In the genomic region with DNA sequence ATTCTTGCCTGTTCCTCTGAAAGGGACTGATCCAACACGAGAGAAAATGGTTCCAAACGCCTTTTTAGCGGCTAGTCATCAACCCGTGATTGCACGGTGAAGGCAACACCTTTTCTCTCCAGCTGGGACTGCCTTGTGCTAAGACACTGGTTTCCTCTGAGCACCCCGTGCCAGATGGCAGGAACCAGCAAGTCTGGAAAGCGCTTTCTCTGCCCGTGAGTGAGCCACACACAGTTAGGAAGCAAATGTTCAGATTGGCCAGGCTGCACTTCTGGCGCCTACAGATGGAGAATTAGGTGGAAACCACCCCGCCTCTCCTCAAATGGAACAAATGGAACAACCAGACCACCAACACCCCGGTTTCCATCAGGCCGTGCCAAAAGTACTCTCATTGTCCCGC, we compare ENCODE assay signal across 11 mouse cellular contexts. TPM values are rescaled to one million over a fixed set of nuclear protein-coding genes. Genes with fewer than 3 reads are reported as not detected.
DNase-seq lines count a peak whose midpoint lies in the region; ATAC-seq lines count a peak whose summit lies in the region.
"Had no signal": no experiment of that assay in that cellular context is flagged by ENCODE, and none has a peak within 500 bp of the region (broad histone marks: within the 10 kb centered on the region; RNA-seq: fewer than 3 reads in every experiment).

No protein-coding gene starts in this region.

- DNase-seq in gastrocnemius, postnatal 25 days = peak; percentile 59
- no peak for DNase-seq in gastrocnemius, postnatal 10 days
- DNase-seq in cerebellum, adult 9-10 months = peak; percentile 46
- DNase-seq in layer of hippocampus, adult 8-10 months (ENCODE audit: low spot score in 2 of 2) = peak; percentile 85 to 86
- DNase-seq in right cerebral cortex, adult 2 months (ENCODE audit: low spot score in 2 of 2) = peak; percentile 34 to 62
- DNase-seq in MN1 (ENCODE audit: low spot score) = no peak
- DNase-seq in urinary bladder, postnatal 25 days (ENCODE audit: low spot score) = no peak
- DNase-seq: kidney, adult 2 months had no signal

- ATAC-seq in inflammation-experienced regulatory T-cells, adult 6 months = no peak
- ATAC-seq: CD4-positive, CD25-positive, alpha-beta regulatory T cell, adult 4 months had no signal

RNA-seq across cellular contexts. Expression of a gene that starts 32.5 kb away (rescaled TPM):
- total RNA-seq in gastrocnemius, postnatal 25 days (2021) = 100 to 1,000 TPM; 288 to 335 TPM
- 100 to 1,000 TPM; 131 to 134 TPM for total RNA-seq in gastrocnemius, postnatal 10 days (2021)
- 10 to 100 TPM; 44.2 to 51.8 (median 50.0) TPM for total RNA-seq in layer of hippocampus, adult 8-10 months (2022)
- not detected for polyA plus RNA-seq in inflammation-experienced regulatory T-cells, adult 6 months (2017; shearing (Covaris generic))
- polyA plus RNA-seq: CD4-positive, CD25-positive, alpha-beta regulatory T cell, adult 4 months; stomach, embryonic 14.5 days had no signal

RNA-seq across cellular contexts. Expression of a gene that starts 45.2 kb away (rescaled TPM):
- total RNA-seq in gastrocnemius, postnatal 25 days (2021) = 1 to 10 TPM; 5.2 to 6.1 TPM
- 1 to 10 TPM; 7.0 to 9.4 TPM for total RNA-seq in gastrocnemius, postnatal 10 days (2021)
- 10 to 100 TPM in 2 of 4 experiments, 1 to 10 TPM in 2; 1.4 to 20.3 (median 11.8) TPM for total RNA-seq in layer of hippocampus, adult 8-10 months (2022)
- 10 to 100 TPM; 35.4 to 54.7 (median 53.1) TPM for polyA plus RNA-seq in inflammation-experienced regulatory T-cells, adult 6 months (2017; shearing (Covaris generic))

RNA-seq across cellular contexts. Expression of a gene that starts 50.5 kb away (rescaled TPM):
- total RNA-seq in gastrocnemius, postnatal 25 days (2021) = 1 to 10 TPM; 2.2 to 3.2 TPM
- total RNA-seq in gastrocnemius, postnatal 10 days (2021) = 1 to 10 TPM; 3.4 to 7.1 TPM
- total RNA-seq in layer of hippocampus, adult 8-10 months (2022) = 10 to 100 TPM in 2 of 4 experiments, 1 to 10 TPM in 2; 5.0 to 38.5 (median 21.7) TPM
- polyA plus RNA-seq in inflammation-experienced regulatory T-cells, adult 6 months (2017; shearing (Covaris generic)) = 100 to 1,000 TPM in 1 of 3 experiments, 10 to 100 TPM in 2; 38.9 to 105 (median 50.8) TPM

Comparison
In these comparisons a context has a peak if more than half of its experiments do, and no peak if none do; other contexts are left out.
1. DNase-seq: peak in gastrocnemius, postnatal 25 days (single experiment), cerebellum, adult 9-10 months (single experiment), layer of hippocampus, adult 8-10 months (2 of 2) and right cerebral cortex, adult 2 months (2 of 2); none in gastrocnemius, postnatal 10 days (single experiment), MN1 (single experiment) and urinary bladder, postnatal 25 days (single experiment).